Mouse (Mus musculus) yolk sac, embryonic 10.5 days (tissue): Measurements from ENCODE around the gene Calu.
"Not testable (repeated sequence)": the region's sequence is repeated elsewhere in the genome, so short reads cannot be mapped to it uniquely, and the experiment has no call there.

Experiments
- DNase-seq: peaks from one replicate; pipeline ENCODE4 v3.0.0-alpha.2; 2017; ENCODE audit warnings: low spot score

Gene Calu

GRCm38 (mm10) chr6:29362246-29363128 lies 14.6 kb downstream of the Calu start:
- no peak for DNase-seq

DNA sequence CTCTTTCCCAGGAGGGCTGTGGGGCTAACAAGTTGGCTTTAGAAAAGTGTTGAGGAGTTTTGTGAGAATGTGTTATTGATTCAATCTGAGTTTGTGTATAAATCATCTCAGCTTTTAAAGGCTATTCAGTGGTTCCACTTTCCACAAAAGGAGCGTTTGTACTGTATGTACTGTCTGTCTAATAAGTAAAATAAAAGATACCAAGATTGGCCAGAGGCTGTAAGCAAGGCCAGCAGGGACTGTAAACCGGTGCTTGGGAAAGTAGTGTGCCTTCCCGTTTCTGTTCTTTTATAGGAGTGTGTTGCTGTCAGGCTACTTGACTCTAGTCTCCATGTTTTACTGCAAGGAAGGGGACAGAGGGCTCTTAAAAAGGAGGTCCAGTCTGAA lies 15.3 kb downstream of the Calu start:
- DNase-seq: no peak

GRCm38 (mm10) chr6:29365277-29365676 lies 17.4 kb downstream of the Calu start:
- DNase-seq: no peak

GRCm38 (mm10) chr6:29377386-29377785 lies 29.5 kb downstream of the Calu start:
- DNase-seq: no peak

DNA sequence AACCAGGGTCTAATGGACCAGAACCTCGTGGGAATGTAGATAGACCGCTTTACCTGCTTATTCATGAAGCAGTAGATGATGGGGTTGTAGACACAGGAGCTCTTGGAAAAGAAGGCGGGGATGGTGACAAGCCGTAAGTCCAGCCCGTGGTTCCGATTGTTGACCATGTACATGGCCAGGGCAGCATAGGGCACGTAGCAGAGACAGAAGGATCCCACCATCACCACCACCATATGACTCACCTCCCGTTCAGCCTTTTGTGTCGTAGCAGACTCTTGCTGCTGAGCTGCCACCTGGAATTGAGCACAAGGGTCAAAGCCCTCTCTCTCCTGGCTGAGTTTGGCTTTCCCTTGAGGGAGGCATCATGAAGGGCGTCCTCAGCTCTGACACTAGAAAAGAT lies 30.8 kb downstream of the Calu start:
- DNase-seq: no peak

DNA sequence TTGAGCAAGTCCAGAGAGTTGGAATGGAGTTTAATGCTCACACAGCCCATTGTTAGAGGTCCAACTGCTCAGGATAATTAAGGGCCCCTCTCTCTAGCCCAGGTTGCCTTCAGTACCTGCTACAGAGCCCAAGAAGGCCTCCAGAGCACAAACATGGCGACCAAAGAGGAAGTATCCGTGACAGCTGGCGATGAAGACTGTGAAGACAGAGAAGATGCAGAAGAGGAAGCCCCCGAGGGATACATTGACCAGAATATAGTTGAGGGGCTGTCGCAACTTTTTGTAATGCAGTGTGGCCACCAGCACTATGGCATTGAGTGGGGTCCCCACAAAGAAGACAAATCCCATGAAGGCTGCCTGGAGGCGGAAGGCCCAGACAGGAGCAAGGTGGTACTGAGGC lies 32.1 kb downstream of the Calu start:
- DNase-seq: no peak

DNA sequence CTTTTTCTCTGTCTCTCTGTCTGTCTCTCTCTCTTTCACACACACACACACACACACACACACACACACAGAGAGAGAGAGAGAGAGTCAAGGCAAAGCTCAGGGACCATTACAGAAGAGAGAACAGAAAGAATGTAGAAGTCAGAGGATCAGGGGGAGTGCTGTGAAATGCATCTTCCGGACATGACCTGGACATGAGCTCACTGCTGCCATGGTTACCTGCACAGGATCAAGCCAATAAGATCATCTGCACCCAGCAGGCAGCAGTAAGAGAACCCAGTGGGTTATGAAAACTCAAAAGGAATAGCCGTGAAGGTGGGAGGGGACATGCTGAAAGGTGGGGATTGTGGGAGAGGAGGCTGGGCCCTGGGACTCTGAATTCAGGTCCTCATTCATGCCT lies 34.6 kb downstream of the Calu start:
- DNase-seq: no peak

DNA sequence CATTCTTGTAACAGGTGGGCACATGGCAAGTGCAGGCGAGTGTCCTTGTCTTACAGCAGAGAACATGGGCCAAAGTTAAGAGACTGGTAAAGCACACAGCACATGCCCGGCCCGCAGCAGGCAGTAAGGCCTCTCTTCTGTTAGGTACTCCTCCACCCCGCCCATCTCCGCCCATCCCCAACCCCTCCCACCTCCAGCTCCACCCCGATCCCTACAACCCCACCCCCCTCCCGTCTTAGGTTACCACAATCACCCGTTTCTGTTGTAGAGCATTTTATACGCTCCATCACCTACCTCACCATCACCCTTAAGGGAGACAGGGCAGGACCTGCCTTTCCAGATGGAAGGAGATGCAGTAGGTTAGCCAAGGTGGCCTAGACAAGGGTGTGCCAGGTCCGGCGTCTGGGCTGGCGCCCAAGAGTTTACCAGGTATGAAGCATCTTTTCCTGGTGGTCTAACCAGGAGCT lies 40.2 kb downstream of the Calu start, which contains the start of gene Opn1sw:
Gene Opn1sw (minus strand): TSS at position 417 of the 467 bp plus-strand sequence.
- peak; percentile 63 for DNase-seq

DNA sequence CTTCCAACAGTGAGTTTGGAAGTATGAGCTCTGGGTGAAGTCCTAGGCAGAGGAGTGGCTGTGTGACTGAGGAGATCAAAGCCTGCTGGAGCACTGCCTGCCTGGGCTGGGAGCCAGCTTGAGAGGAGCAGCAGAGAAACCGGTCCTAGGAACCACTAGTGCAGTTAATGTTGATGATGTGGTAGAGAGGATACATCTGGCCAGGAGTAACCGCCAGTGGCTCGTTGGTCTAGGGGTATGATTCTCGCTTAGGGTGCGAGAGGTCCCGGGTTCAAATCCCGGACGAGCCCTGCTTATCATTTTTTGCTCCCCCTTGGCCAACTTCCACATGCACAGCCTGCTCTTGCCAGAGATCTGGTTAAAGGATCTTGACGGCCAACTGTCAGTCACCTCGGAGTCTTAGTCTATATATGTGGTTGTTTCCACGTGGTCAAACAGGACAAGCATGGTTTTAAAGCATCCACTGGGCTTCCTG lies 40.8 kb downstream of the Calu start:
- DNase-seq: peak; percentile 62

GRCm38 (mm10) chr6:29389425-29389824 lies 41.6 kb downstream of the Calu start:
- DNase-seq: no peak

DNA sequence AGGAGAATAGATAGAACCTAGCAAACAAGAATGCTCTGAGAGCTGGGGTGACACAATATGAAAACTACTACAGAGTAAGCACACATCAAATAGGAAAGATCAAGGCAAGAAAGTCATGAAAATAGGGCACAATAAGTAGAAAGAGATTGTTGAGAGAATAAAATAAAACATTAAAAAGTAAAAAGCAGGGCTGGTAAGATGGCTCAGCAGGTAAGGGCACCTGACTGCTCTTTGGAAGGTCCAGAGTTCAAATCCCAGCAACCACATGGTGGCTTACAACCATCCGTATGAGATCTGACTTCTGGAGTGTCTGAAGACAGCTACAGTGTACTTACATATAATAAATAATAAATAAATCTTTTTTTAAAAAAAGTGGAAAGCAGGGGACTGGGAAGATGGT lies 42.6 kb downstream of the Calu start:
- DNase-seq: not testable (repeated sequence)

- not testable (repeated sequence) for DNase-seq
These were observed 43.4 kb downstream of the Calu start for GRCm38 (mm10) chr6:29391241-29391640.

- no peak for DNase-seq
These were observed 43.9 kb downstream of the Calu start for GRCm38 (mm10) chr6:29391802-29392201.

GRCm38 (mm10) chr6:29394286-29394685 lies 46.4 kb downstream of the Calu start:
- DNase-seq: no peak

DNA sequence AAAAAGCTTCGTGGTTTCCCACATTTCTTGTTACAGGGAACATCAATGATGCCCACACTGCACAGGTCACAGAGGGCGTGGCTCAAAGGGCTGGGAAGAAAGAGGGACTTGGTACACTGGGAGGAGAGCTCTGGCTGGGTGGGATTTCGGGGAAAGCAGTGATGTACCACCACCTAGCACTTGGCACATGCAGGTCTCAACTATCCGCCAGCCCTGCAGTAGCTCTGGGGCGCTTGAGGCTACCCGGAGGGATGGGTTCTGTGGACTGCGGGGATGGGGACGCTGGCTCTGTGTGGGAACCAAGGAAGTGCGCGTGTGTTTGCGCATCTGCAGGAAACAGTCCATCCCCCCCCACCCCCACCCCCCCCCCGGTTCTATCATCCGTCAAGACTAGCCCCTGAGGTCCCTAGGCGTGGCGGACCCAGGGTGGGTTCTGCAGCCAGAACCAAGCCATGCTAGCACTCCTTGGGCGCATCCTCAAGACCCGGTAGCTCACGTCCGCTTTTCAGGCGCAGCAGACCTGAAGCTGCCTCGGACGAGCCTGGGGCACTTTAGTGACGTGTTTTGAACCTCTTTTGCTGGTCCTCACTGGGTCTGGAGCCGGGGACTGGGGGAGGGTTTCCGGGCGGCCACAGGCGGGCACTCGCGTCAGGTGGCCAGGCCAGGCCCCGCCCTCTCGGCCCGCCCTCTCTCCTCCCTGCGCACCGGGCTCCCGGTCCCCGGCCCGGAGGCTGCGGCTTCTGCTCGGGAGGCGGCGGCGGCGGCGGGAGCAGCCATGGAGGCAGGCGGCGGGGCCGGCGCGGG lies 48.2 kb downstream of the Calu start, which contains the start of gene Ccdc136:
Gene Ccdc136 (plus strand): TSS at position 400 of the 804 bp plus-strand sequence.
- peak; percentile 75 for DNase-seq

DNA sequence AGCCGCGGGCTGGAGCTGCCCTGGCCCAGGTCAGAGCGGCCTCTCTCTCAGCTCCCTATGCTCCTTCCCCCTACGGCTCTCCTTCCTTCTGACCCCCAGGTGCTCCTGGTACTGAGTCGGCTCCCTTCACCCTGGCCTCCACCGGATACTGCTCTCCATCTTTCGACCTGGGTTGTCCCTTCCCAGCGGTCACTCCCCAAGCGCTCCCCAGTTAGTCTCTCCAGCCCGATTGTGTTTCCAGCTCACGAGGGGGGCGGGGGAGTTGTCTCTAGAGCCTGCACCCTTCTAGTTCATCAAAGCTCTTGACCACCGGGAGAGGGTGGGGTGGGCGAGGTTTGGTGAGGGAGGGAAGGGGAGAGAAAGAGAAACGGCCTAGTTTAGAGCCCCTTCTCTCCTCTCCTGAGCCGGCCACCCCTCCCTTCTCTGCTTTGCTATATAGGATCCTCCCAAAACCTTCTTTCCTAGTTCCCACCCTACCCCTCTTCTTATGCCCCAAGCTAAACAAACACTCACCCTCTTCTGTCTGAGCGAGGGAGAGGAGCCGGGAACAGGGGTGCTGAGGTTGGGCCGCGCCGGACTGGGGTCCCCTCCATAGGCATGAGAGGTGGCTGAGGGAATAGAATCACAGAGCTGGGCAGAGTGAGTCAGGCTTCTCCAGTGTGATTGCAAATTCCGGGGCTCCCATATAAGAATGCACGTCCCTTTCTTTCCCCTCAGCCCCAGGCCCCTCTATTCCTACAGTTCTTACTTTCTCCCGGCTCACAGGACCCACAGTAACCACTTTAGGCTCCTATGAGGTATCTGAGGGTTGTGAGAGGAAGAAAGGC lies 49.1 kb downstream of the Calu start:
- DNase-seq: no peak

- DNase-seq: no peak
These were observed 49.7 kb downstream of the Calu start for GRCm38 (mm10) chr6:29397575-29397974.

GRCm38 (mm10) chr6:29399851-29400250 lies 52.0 kb downstream of the Calu start:
- DNase-seq: no peak

GRCm38 (mm10) chr6:29402693-29403342 lies 54.9 kb downstream of the Calu start:
- no peak for DNase-seq

- DNase-seq: no peak
These were observed 58.5 kb downstream of the Calu start for GRCm38 (mm10) chr6:29406412-29406811.

- no peak for DNase-seq
These were observed 67.6 kb downstream of the Calu start for GRCm38 (mm10) chr6:29415446-29415845.
